Mouse (Mus musculus) stomach, postnatal 0 days (tissue): ENCODE measurements around the gene Rin2.

Experiments used
- CTCF ChIP-seq: IDR thresholded peaks from 2 replicates; pipeline ENCODE4 v1.5.1; 2016; ENCODE audit warnings: antibody characterized with exemption, low read depth, mild to moderate bottlenecking, moderate library complexity
- EP300 ChIP-seq: optimal IDR thresholded peaks from 2 replicates; pipeline ENCODE3; 2016; ENCODE audit warnings: antibody characterized with exemption

GRCm38 (mm10) chr2:145859932-145860801 is 185.2 kb downstream of the Rin2 start:
- TF ChIP-seq CTCF (peak; percentile 70), EP300 (no peak)
